ENCODE assay signal across 25 mouse cellular contexts in genomic region chr1:39370431-39370830, GRCm38 (mm10). TPM values are rescaled to one million over a fixed set of nuclear protein-coding genes. Genes with fewer than 3 reads are reported as not detected.
A peak's percentile ranks its signal among the peaks of the same experiment; 100 is the strongest.
DNase-seq lines count a peak whose midpoint lies in the region; ATAC-seq and TF ChIP-seq lines count a peak whose summit lies in the region.
"Had no signal": no experiment of that assay in that cellular context is flagged by ENCODE, and none has a peak within 500 bp of the region (broad histone marks: within the 10 kb centered on the region; RNA-seq: fewer than 3 reads in every experiment).

No protein-coding gene starts in this region.

- peaks cover 22% of the 10 kb centered on the region for H3K4me1 ChIP-seq in heart, embryonic 13.5 days
- H3K4me1 ChIP-seq in E14TG2a.4 (replicated peaks; ENCODE audit: low read depth, low read length): peaks cover 41% of the 10 kb centered on the region
- peaks cover 41% of the 10 kb centered on the region for H3K4me1 ChIP-seq in G1E (ENCODE audit: insufficient read depth, low read depth, low read length)
- peaks cover 8 to 21% of the 10 kb centered on the region in 2 experiments for H3K4me1 ChIP-seq in liver, embryonic 14.5 days (replicated peaks; ENCODE audit: control insufficient read depth in 2 of 2, insufficient read depth in 2 of 2, low read length in 1 of 2)
- H3K4me1 ChIP-seq in lung, postnatal 0 days (ENCODE audit: insufficient read depth, low read depth, low read length): peaks cover 11% of the 10 kb centered on the region

- TF ChIP-seq CTCF in E14TG2a.4 (conservative IDR thresholded peaks at IDR 0.05; ENCODE audit: low read length) (no peak), G1E (IDR thresholded peaks at IDR 0.05; ENCODE audit: low read depth, low read length) (no peak)
- TF ChIP-seq CTCF in liver, embryonic 14.5 days (IDR thresholded peaks at IDR 0.05; ENCODE audit: low read depth): no peak
- no peak for TF ChIP-seq CTCF in lung, postnatal 0 days (IDR thresholded peaks at IDR 0.05)

- peak overlapping the region; percentile 65 for H3K9ac ChIP-seq in heart, embryonic 13.5 days
- no peak overlapping the region; the same call in 1 of the 2 replicates for H3K9ac ChIP-seq in liver, embryonic 14.5 days (replicated peaks)
- H3K9ac ChIP-seq in lung, postnatal 0 days (replicated peaks; ENCODE audit: low read depth): no peak overlapping the region
- H3K9ac ChIP-seq: embryonic facial prominence, embryonic 12.5 days; hindbrain, embryonic 12.5 days; limb, embryonic 15.5 days had no signal

- H3K27me3 ChIP-seq in heart, embryonic 13.5 days (replicated peaks): no peaks in the 10 kb centered on the region
- no peaks in the 10 kb centered on the region for H3K27me3 ChIP-seq in E14TG2a.4 (ENCODE audit: insufficient read depth, low read length)
- H3K27me3 ChIP-seq in G1E (ENCODE audit: insufficient read depth, low read length): peaks cover 8% of the 10 kb centered on the region; the same call in 1 of the 2 replicates
- no peaks in the 10 kb centered on the region for H3K27me3 ChIP-seq in liver, embryonic 14.5 days (ENCODE audit: control insufficient read depth, insufficient read depth, low read length)
- no peaks in the 10 kb centered on the region for H3K27me3 ChIP-seq in lung, postnatal 0 days (replicated peaks; ENCODE audit: insufficient read depth, low read length)
- H3K27me3 ChIP-seq: CH12.LX; embryonic facial prominence, embryonic 12.5 days; hindbrain, embryonic 12.5 days; limb, embryonic 15.5 days had no signal

- intact Hi-C loops in heart, postnatal 25 days (cut with DNase I): no loop called here

- no peak overlapping the region for H3K4me2 ChIP-seq in heart, embryonic 13.5 days
- H3K4me2 ChIP-seq in liver, embryonic 14.5 days (ENCODE audit: low read depth): peak overlapping the region; percentile 89
- no peak overlapping the region for H3K4me2 ChIP-seq in lung, postnatal 0 days (replicated peaks; ENCODE audit: low read depth, low read length)
- H3K4me2 ChIP-seq: limb, embryonic 15.5 days had no signal

- 73% methylated on average over 6 of the region's 6 CpGs for WGBS in heart, embryonic 13.5 days
- WGBS in liver, embryonic 14.5 days (ENCODE audit: insufficient replicate concordance): 35% methylated on average over 6 of the region's 6 CpGs
- 78% methylated on average over 6 of the region's 6 CpGs for WGBS in lung, postnatal 0 days

- no peak for DNase-seq in heart, postnatal 25 days (ENCODE audit: low spot score)
- no peak for DNase-seq in G1E (ENCODE audit: low spot score)
- no peak for DNase-seq in liver, embryonic 14.5 days (ENCODE audit: low read depth in 3 of 3, low spot score in 3 of 3)
- DNase-seq in lung, postnatal 0 days (ENCODE audit: low spot score): no peak
- DNase-seq in cerebellum, adult 11-12 months: no peak
- no peak for DNase-seq in lung, postnatal 36 days
- DNase-seq: adrenal gland, postnatal 36 days; cerebellum, adult 9-11 months; gastrocnemius, postnatal 10 days; heart, postnatal 10 days; kidney, adult 2 months; left cerebral cortex, postnatal 4 days; midbrain, embryonic 14.5 days; thymus, adult 2 months; thymus, postnatal 4 days had no signal

- H3K4me3 ChIP-seq in heart, embryonic 13.5 days: no peak overlapping the region
- H3K4me3 ChIP-seq in E14TG2a.4 (replicated peaks; ENCODE audit: low read length) (peak overlapping the region; percentile 99), G1E (ENCODE audit: low read depth, low read length) (peak overlapping the region; percentile 86)
- H3K4me3 ChIP-seq in liver, embryonic 14.5 days (ENCODE audit: insufficient read depth in 1 of 2, low read depth in 2 of 2, low read length in 2 of 2): peak overlapping the region in 1 of 2 experiments; percentile 96; a peak in 1 of 4 replicates
- no peak overlapping the region for H3K4me3 ChIP-seq in lung, postnatal 0 days (ENCODE audit: low read depth, low read length)
- H3K4me3 ChIP-seq: embryonic facial prominence, embryonic 12.5 days; heart, embryonic 10.5 days; hindbrain, embryonic 12.5 days; left cerebral cortex, adult 2 months; limb, embryonic 15.5 days had no signal

- H3K9me3 ChIP-seq in heart, embryonic 13.5 days: no peaks in the 10 kb centered on the region
- no peaks in the 10 kb centered on the region for H3K9me3 ChIP-seq in E14TG2a.4 (ENCODE audit: low read length)
- no peaks in the 10 kb centered on the region for H3K9me3 ChIP-seq in G1E (replicated peaks)
- no peaks in the 10 kb centered on the region for H3K9me3 ChIP-seq in liver, embryonic 14.5 days (ENCODE audit: control insufficient read depth, low read length)
- H3K9me3 ChIP-seq in lung, postnatal 0 days (ENCODE audit: low read length): no peaks in the 10 kb centered on the region
- H3K9me3 ChIP-seq: embryonic facial prominence, embryonic 12.5 days; heart, embryonic 10.5 days; hindbrain, embryonic 12.5 days; limb, embryonic 15.5 days had no signal

- H3K27ac ChIP-seq in heart, embryonic 13.5 days (replicated peaks): no peak overlapping the region
- no peak overlapping the region; the same call in 1 of the 2 replicates for H3K27ac ChIP-seq in liver, embryonic 14.5 days
- H3K27ac ChIP-seq in lung, postnatal 0 days (ENCODE audit: low read length): no peak overlapping the region
- H3K27ac ChIP-seq: embryonic facial prominence, embryonic 12.5 days; heart, embryonic 10.5 days; hindbrain, embryonic 12.5 days; kidney, postnatal 0 days; left cerebral cortex, adult 2 months; limb, embryonic 15.5 days had no signal

- TF ChIP-seq EP300 in liver, embryonic 14.5 days (IDR thresholded peaks at IDR 0.05; ENCODE audit: low read depth): no peak
- no peak for TF ChIP-seq EP300 in lung, postnatal 0 days (IDR thresholded peaks at IDR 0.05)

- ATAC-seq in heart, embryonic 13.5 days (ENCODE audit: extremely low read depth, insufficient number of reproducible peaks, low FRiP score, low TSS enrichment): no peak
- ATAC-seq in G1E (ENCODE audit: extremely low read depth, insufficient number of reproducible peaks, low FRiP score, poor library complexity, severe bottlenecking): no peak
- ATAC-seq in liver, embryonic 14.5 days (ENCODE audit: insufficient read depth): no peak
- ATAC-seq in lung, postnatal 0 days: no peak
- ATAC-seq: forebrain, embryonic 16.5 days had no signal

- H3K36me3 ChIP-seq in heart, embryonic 13.5 days: peaks cover 63% of the 10 kb centered on the region
- H3K36me3 ChIP-seq in E14TG2a.4 (ENCODE audit: insufficient read depth, low read length) (peaks cover 73% of the 10 kb centered on the region), G1E (replicated peaks) (peaks cover 74% of the 10 kb centered on the region)
- H3K36me3 ChIP-seq in liver, embryonic 14.5 days (replicated peaks; ENCODE audit: control insufficient read depth, insufficient read depth, low read depth): peaks cover 47% of the 10 kb centered on the region
- H3K36me3 ChIP-seq in lung, postnatal 0 days (ENCODE audit: insufficient read depth, low read length): peaks cover 35% of the 10 kb centered on the region

RNA-seq across cellular contexts. Expression of gene Rpl31, which starts 2.8 kb away (rescaled TPM):
- polyA plus RNA-seq in heart, embryonic 13.5 days (2015; fragmentation: Nextera tagmentation; extraction: Ambion mirVana): 358 and 371 TPM in 2 replicates
- total RNA-seq in heart, postnatal 25 days (2021): 100 to 1,000 TPM; 552 to 590 TPM
- total RNA-seq in G1E (2014; fragmentation: Nextera tagmentation) (2,463 and 2,512 TPM in 2 replicates), G1E (2017) (739 and 825 TPM in 2 replicates)
- 438 and 479 TPM in 2 replicates for polyA plus RNA-seq in G1E (2012)
- 523 and 947 TPM in 2 replicates for polyA plus RNA-seq in liver, embryonic 14.5 days (2012; rRNA removed)
- 541 and 573 TPM in 2 replicates for polyA plus RNA-seq in liver, embryonic 14.5 days (2014; fragmentation: Nextera tagmentation; extraction: Ambion mirVana)
- polyA plus RNA-seq in lung, postnatal 0 days (2015; fragmentation: Nextera tagmentation; extraction: Ambion mirVana): 379 and 423 TPM in 2 replicates

Comparison
In these comparisons a context has a peak if more than half of its experiments do, and no peak if none do; other contexts are left out.
1. H3K4me3 ChIP-seq: peak in E14TG2a.4 (single experiment) and G1E (single experiment); none in heart, embryonic 13.5 days (single experiment) and lung, postnatal 0 days (single experiment).